Mouse (Mus musculus) liver, postnatal 0 days (tissue): ENCODE data around the gene Fam120b.

Experiments used
- CTCF ChIP-seq: sonication (generic); IDR thresholded peaks from 2 replicates; pipeline ENCODE4 v1.5.1; 2016; ENCODE audit warnings: antibody characterized with exemption, low read depth
- EP300 ChIP-seq: IDR thresholded peaks from 2 replicates; pipeline ENCODE4 v1.6.1; 2016; ENCODE audit warnings: antibody characterized with exemption, low read depth, mild to moderate bottlenecking

GRCm38 (mm10) chr17:15425931-15426330, 29.9 kb downstream of the Fam120b start:
- TF ChIP-seq EP300 = no peak
- no peak for TF ChIP-seq CTCF
